Mouse (Mus musculus) skeletal muscle tissue, adult 2 months (tissue): ENCODE measurements around the gene Hipk2.
A peak's percentile ranks its signal among the peaks of the same experiment; 100 is the strongest.

Experiments used
- DNase-seq: peaks from one replicate; pipeline ENCODE4 v3.0.0-alpha.2; 2012; ENCODE audit warnings: low read depth, low spot score

Gene Hipk2

DNA sequence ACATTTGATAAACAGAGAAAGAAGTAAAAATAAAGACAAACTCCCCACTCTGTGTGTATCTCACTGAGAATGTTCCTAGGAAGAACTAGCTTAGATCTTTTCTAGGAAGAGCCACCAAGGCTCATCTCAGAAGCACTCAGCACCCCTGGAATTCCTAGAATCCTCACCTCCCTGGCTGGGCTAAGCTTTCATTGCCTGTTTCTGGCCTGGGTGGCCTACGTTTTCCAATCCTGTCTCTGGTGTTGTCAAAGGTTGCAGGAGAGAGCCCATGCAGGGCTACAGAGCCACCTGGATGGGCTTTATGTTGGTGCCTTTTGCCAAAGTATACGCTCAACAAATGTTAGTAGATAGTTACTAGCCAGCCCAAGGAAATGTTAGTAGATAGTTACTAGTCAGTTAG lies 120.0 kb downstream of the Hipk2 start:
- DNase-seq: no peak

DNA sequence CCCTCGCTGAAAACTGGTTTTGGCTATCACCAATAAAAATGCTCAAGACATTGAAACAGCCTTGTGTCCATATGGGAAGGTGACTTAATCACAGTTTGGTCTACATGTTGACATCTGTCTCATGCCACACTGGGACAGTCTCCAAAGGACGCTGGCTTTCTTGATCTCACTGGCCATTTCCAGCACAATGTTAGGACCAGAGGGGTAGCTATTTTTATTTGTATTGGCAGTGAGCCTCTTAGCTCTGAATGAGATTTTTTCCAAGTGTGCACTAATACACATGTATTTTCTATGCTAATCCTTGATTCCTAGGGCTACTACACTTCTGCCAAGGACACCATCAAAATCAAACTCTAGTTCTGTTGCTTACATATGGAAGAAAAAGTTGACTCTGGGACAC lies 120.8 kb downstream of the Hipk2 start:
- no peak for DNase-seq

DNA sequence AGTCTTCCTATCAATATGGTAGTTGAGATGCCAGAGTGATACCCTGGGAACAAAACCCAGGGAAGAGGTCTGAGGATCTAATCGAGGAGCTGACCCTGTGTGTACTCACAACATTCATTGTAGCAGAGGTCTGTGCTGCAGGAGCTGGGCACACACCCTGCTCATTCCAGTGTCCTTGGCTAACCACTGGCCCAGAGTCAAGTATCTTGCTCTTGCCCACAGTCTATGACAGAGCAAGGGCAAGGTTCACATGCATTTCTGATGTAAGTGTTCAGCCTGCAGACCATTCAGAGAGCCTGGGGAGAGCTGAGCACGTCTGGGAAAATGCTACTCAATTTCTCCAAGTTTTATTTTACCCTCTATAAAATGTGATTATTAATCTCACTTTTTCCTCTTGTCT lies 122.2 kb downstream of the Hipk2 start:
- DNase-seq: peak; percentile 54

DNA sequence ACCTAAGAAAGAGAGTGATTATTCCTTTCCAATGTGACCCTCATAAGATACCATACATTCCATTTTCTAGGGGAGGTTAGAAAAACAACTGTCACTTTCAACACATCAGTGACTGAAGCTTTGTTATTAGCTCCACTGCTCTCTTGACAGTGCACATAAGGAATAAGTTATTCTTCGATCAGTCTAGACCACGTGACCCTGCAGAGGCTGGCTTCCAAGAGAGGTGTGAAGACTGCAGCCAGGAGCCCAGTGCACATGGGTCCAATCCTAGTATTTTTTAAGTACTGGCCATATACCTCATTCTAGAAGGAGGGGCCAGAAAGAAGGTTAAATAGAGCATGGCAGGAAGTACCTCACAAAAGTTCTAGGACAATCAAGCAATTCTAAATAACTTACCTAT lies 122.9 kb downstream of the Hipk2 start:
- DNase-seq: no peak

DNA sequence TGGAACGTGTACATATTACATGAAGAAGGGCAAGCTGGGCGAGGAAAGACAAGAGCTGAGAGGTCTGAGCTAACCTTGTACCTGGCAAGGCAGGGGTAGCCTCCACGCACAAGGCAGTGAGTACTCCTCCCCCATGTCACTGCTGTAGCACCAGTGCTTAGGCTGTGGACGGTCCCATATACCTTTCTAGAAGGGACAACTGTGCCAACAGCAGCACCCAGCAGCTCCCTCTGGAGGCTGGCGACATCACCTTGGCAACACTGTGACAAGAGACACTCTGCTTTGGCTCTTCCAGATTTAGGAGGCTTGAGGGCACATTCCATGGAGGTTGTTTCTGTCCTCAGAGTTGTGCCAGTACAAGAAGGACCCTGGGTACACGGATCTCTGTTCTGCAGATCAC lies 123.5 kb downstream of the Hipk2 start:
- DNase-seq: peak; percentile 41

DNA sequence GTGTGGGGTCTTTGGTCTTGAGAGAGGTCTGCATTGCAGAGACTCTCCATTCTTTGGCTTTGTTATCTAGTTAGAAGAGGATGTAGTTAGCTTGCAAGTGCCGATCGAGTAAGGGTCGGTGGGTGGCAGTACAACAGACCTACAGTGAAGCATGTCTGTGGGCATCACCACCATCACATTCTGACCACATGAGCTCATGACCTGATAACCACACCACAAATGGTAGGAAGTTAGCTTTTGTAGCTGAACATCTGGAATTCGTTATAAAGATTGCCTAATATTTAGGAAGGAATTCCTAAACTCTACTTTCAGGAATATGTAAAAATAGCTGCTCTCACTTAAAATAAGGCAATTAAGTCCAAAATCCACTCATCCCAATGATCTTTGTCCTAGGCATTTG lies 127.9 kb downstream of the Hipk2 start:
- no peak for DNase-seq

DNA sequence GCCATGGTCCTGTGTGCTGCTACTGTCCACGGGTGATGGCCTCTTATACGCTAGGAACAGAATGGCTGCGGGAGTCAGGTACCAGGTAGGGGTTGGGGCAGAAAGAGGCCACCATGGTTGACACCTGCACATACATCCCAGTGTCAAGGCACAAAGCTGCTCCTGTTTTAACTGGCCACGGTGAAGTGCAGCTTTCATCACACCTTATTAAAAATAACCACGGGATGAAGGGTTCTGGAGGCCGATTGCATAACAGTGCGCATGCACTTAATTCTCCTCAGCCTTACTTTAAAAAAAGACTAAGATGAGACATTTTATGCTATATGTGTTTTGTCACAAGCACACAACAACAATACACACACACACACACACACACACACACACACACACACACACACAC lies 132.6 kb downstream of the Hipk2 start:
- no peak for DNase-seq

DNA sequence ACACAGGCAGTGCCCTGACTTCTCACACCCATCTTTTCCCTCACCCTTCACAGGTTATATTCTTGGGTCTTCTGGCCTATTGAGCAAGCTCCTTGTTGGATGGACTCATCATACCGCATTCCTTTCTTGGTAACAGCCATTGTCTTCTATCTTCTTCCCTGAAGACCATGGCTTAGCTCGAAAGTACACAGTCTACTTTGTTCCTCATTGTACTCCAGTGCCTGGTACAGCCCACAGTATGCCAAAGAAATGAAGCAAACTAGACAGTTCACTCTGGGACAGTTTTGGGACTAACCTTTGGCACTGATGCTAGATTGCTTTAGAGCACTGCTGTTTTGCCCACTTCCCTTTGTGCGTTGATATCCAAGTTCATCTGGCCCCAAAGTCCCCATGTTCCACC lies 133.5 kb downstream of the Hipk2 start:
- DNase-seq: no peak

DNA sequence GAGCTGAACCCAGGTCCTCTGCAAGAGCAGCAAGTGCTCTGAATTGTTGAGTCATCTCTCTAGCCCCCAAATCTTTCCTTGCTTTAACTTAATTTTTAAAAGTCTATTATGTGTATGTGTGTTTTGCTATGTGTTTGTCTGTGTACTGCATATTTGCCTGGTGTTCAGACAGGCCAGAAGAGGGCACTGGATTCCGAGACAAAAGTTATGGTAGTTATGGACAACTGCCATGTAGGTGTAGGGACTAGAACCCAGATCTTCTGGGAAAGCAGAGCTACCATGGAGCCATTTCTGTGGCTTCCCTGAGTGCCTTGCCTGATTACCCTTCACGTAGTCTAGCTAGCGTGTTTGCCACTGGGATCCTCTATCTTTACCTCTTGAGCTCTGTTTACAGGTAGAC lies 134.9 kb downstream of the Hipk2 start:
- no peak for DNase-seq

DNA sequence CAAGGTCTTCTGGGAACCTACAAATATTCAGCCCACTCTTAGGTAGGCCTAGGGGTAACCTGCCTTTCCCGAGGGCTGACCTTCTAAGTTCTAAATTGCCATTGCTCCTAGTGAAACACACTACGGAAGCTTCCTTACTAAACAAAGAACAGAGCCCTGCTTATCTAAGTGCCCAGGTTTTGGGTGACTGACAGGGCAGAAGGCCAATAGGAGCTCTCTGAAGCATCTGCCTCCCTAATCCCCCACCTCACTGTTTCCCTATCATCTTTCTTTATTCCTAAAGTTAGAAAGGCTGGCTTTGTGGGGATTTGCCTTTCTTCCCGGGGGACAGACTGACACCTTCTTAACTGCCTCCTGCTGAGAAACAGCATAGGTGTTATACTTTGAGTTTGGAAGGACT lies 136.7 kb downstream of the Hipk2 start:
- no peak for DNase-seq

DNA sequence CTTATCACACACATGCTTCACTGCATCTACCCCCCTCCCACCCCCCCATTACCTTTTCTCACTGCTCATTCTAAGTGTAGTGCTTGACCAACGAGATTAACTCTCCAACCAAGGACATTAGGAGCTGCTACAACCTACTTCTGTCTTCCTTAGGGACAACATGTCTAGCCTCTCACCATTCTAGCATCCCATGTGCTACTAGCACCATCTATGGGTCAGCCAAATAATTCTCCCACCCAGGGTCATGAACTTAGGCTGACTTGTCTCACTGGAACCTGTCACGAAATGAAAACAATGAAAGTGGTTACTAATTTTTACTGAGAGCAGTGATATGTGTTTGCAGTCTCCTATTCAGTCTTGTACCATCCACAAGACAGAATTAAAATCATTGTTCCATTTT lies 138.2 kb downstream of the Hipk2 start:
- no peak for DNase-seq

DNA sequence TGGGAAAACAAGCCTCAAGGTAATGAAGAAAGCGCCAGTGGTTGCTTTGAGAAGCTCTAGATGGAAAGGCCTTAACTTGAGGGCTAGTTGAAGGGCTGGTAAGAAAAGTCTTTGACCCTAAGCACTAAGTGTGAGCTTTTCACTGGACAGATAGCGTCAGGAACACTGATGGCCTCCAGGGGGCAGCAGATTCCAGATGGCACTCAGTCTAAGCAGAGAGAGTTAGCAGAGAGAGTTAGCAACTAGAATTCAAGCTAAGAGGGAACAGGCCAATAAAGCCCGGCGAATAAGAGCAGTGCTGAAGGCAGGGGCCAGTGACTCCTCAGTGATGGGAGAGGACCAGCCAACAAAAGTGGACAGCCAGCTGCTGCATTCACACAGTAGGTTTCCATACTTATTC lies 139.7 kb downstream of the Hipk2 start:
- DNase-seq: peak; percentile 65

DNA sequence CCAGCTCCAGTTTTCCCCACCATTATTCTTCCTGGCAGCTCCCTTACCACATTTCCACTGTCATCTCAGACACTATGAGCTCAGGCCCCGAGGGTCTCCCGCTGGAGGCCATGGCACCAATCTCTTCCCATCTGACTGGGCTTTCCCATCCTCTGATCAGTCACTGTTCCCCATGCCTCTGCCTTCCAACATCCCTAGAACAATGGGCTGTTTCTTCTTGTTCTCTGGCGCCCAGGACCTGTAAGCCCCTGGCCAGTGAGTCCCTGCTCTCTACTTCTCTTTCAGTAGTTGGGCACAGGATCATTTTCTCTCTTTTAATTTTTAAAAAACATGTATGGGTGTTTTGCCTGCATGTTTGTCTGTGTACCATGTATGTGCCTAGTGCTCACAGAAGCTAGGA lies 143.3 kb downstream of the Hipk2 start:
- no peak for DNase-seq

DNA sequence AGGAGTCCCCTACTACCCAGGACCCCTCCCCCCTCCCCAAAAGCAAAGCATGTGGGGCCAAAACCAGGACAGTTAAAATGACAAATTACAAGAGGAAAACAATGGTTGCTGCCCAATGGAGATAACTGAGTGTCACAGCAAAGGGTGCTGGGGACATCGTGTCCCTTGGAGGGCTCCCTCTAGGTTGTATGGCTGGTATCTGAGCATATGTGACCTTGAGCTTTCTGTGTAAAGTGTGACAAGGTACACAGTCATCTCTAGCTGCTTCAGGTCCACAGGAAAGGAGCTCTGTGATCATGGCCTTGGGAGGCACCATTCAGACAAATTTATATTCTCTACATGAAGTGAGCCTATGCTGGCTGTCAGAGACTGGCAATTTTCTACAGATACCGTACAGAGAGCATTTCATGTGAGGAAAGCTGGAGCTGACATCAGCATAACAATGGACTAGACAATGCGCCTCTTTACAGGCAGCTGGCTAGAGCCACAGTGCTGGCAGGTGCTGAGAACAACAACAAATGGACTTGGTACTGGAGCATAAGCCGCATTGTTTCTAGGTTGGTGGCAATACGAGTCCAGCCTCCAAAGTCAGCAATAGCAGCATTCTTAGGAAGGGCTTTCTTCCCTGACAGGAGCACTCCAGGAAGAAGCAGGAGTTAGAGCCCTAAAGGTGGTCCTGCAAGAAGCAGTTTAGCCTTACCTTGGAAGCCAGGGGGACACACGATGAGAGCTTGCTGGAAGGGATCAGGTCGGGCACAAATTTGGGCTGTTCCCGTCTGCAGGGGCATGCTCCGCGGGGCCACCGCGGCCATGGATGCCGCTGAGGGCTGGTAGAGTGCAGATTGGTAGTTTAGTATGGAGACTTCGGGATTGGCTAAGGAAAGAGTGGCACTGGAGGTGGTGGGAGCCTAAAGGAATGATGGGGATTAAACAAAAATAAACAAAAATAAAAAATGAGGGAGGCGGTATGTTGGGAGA lies 145.5 kb downstream of the Hipk2 start:
- DNase-seq: no peak

DNA sequence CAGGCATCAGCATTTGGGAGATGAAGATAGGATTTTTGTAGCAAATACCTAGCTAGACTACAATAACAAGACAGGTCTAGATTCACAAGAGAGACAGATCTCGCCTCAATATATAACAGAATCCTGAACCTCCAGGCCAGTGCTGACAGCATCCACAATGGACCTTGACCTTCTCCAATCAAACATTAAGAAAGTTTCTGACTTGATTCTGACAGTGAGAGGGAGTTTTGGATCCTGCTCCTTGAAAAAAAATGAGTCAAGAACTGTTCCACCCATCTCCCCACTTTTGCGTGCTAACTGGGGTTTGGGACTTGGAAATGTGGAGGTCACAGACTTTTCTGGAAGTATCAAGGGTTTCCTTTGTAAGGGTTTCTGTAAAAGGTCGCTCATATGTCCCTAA lies 150.4 kb downstream of the Hipk2 start:
- no peak for DNase-seq

DNA sequence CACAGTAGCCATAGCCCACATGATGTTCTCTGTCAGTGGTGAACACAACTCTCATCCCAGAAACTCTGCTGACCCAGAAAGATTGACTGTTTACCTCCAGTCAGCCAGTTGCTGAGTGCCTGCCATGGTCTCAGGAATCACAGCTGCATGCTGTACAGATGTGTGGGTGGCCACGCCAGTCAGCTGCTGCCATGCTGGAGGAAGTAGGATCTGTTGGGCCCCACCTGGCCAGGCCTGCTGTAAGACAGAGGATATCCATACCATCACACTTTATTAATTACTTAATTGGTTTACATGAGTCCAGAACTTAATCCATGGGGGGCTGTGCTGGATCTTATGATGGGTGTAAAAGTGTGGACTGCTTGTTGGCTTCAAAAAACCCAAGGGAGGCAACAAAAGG lies 154.6 kb downstream of the Hipk2 start:
- peak; percentile 12 for DNase-seq

DNA sequence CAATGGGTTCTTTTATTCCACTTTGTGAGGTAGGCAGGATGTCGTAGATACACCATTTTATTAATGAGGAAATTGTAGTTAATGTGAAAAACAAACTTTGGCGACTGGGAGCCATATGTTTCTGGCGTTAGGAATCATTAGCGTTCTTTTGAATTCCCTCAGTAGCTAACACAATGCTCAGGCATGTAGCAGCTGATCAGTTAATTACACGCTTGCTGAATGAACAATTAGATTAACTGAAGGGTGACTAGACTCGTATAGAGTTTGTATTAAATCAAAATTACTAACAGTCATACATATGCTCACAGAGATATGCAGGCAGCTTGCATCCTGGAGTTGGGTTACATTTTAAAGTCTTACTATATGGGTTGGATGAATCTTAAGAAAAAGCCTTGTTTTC lies 156.7 kb downstream of the Hipk2 start:
- DNase-seq: no peak

DNA sequence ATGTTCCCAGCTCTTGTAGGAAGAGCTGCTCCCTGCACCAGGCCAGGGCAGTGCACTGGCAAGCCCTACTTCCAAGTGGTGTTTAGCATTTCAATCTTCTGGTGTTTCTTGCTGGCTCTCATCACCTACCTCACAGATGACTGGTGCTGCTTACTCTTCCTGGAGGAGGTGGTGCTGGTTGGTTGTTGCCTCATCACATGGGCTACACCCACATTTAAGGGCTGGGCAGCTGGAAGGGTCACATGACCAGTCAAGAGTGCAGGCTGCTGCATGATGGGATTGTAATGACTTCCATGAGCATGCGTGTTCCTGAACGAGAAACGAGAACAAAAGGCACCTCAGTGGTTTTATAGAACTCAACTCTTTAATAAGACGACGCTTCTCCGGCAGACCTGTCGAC lies 157.3 kb downstream of the Hipk2 start:
- no peak for DNase-seq

DNA sequence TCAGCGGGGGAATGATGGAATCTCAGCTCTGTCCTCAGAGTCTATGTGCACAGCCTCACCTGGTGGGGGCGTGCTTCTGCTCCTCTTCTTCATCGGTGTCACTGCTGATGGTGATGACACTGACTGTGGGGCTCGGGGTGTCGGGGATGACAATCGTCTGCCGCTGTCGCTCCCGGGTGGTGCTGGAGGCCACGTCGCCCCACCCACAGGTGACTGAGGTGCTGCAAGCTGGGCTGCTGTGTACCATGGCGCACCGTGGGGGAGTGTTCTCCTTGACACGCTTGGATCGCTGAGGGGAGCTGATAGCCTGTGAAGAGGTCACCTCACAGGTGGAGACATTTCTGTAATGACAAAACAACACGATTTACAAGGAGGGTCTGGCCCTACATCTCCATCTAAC lies 160.1 kb downstream of the Hipk2 start:
- no peak for DNase-seq

DNA sequence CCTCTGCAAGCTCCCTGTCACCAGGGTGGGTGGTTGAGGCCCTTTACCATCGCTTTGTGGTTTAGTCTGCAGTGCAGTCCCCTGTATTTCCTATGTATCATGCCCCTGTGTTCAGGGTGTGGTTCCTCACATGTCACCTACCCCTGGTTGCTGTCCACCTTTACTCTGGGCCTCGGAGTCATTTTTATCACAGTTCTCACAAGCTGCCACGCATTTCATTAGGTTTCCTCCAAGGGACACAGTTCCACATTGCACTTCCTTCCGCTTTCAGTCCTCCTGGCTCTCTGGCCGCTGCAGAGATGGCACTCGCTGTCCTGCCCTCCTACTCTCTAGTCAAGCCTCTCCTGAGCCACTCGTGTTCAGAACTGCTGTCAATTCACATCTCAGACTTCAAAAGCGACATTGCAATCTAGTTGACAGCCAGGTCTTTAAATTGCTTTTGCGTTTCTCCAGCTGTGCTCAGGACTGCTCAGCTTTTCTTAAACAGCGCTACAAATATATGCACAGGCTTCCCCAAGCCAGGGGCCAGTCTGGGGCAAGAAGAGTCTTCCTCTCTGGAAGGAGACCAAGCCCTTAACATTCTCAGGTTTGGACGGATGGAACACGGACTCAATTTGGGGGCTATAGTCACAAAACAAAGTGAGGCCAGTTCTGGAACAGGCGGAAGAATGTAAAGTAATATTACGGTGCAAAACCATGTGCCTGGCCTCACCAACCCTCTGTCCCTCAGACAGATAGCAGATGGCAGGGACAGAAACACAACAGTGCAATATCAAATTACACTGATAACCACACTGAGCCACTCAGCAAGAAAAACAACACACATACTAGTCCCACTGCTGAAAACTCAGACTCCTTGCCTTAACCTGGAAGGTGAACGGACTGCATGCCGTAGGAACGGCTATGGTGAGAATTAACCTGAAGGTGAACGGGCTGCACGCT lies 161.7 kb downstream of the Hipk2 start:
- DNase-seq: no peak

DNA sequence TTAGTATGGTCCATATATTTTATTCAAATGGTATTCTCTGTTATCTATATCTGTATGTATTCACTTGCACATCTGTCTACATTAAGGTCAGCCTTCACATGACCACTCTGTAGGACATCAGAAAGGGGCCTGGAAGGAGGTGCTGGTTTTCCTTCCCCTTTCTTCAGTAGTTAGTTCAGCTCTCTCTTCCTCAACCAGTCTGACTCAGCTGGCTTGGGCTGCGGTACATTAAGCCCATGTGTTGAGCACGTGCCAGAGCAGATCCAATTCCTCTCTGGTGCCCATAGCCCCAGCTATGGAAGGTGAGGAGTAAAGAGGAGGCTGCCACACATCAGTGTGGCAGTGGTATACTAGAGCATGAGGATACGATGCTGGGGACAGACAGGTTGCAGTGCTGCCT lies 165.5 kb downstream of the Hipk2 start:
- peak; percentile 53 for DNase-seq

DNA sequence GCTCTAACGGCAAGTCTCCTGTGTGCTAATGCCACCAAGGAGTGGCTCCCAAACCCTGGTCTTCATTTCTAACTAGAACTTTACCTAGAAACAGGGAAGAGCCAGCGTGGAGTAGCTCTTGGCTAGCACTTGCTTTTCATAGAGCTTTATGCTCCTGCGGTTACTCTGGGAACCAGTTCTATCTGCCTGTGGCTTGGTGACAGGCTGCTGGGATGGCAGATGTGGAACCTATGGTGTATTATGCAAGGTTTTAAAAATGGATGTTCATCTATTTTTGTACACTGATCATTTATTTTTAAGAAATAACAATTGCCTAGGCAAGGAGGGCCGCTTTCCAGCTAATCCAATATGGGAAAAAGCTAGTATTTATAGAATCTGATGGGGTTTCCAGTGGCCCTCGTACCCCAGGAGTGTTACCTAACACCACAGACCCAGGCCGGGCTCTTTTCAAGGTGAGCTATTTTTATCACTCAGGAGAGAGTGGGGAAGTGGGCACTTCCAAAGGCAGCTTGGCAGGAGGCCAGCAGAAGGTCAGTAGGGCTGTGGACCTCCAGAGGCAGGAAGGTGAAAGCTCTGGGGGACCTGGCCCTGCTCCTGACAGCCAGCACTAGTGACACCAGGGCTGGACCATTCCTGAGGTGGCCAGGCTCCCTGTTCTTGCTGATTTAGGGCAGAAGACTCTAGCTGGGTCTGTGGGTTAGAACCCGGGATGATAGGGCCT lies 171.5 kb downstream of the Hipk2 start:
- no peak for DNase-seq
